Mouse (Mus musculus): ENCODE results near the gene Irf2bp1. TPM values are rescaled to one million over a fixed set of nuclear protein-coding genes. Genes with fewer than 3 reads are reported as not detected.

Gene Irf2bp1
- polyA plus RNA-seq, 1 experiment from 2014 or later: 29.7 TPM

- 10% methylated on average over 8 of the region's 8 CpGs for WGBS
- Histone ChIP-seq H3K36me3 (ENCODE audit: control insufficient read depth, insufficient read depth, low read length) (no peaks in the 10 kb centered on the region), H3K27ac (ENCODE audit: low read depth, low read length) (no peak overlapping the region), H3K27me3 (ENCODE audit: control insufficient read depth, insufficient read depth, low read length) (no peaks in the 10 kb centered on the region), H3K4me3 (ENCODE audit: low read depth, low read length) (no peak overlapping the region), H3K4me1 (ENCODE audit: control insufficient read depth, insufficient read depth, low read length) (peaks cover 9% of the 10 kb centered on the region), H3K9me3 (ENCODE audit: control insufficient read depth, low read length) (no peaks in the 10 kb centered on the region), H3K4me2 (ENCODE audit: low read depth, low read length) (no peak overlapping the region), H3K9ac (replicated peaks; ENCODE audit: low read depth, low read length) (no peak overlapping the region)
- ATAC-seq (ENCODE audit: low read depth): peak; percentile 65
Measured at GRCm38 (mm10) chr7:18967603-18968002, 36.2 kb upstream of the Irf2bp1 start.

GRCm38 (mm10) chr7:18970956-18971355 is 32.9 kb upstream of the Irf2bp1 start:
- WGBS: 94% methylated on average over 3 of the region's 3 CpGs
- no peak for ATAC-seq (ENCODE audit: low read depth)
- Histone ChIP-seq H3K4me3 (ENCODE audit: low read depth, low read length) (no peak overlapping the region), H3K4me1 (ENCODE audit: control insufficient read depth, insufficient read depth, low read length) (no peaks in the 10 kb centered on the region; the same call in 1 of the 2 replicates), H3K27ac (ENCODE audit: low read depth, low read length) (no peak overlapping the region), H3K4me2 (ENCODE audit: low read depth, low read length) (no peak overlapping the region), H3K36me3 (ENCODE audit: control insufficient read depth, insufficient read depth, low read length) (no peaks in the 10 kb centered on the region), H3K27me3 (ENCODE audit: control insufficient read depth, insufficient read depth, low read length) (no peaks in the 10 kb centered on the region), H3K9ac (replicated peaks; ENCODE audit: low read depth, low read length) (no peak overlapping the region), H3K9me3 (ENCODE audit: control insufficient read depth, low read length) (no peaks in the 10 kb centered on the region)

- Histone ChIP-seq H3K4me3 (ENCODE audit: low read depth, low read length) (no peak overlapping the region), H3K9ac (replicated peaks; ENCODE audit: low read depth, low read length) (no peak overlapping the region), H3K9me3 (ENCODE audit: control insufficient read depth, low read length) (no peaks in the 10 kb centered on the region), H3K4me1 (ENCODE audit: control insufficient read depth, insufficient read depth, low read length) (no peaks in the 10 kb centered on the region), H3K36me3 (ENCODE audit: control insufficient read depth, insufficient read depth, low read length) (no peaks in the 10 kb centered on the region), H3K27ac (ENCODE audit: low read depth, low read length) (no peak overlapping the region), H3K4me2 (ENCODE audit: low read depth, low read length) (no peak overlapping the region), H3K27me3 (ENCODE audit: control insufficient read depth, insufficient read depth, low read length) (no peaks in the 10 kb centered on the region)
- WGBS: 83% methylated on average over 9 of the region's 9 CpGs
- ATAC-seq (ENCODE audit: low read depth): no peak
Measured at GRCm38 (mm10) chr7:18978381-18978780, 25.5 kb upstream of the Irf2bp1 start.

- ATAC-seq (ENCODE audit: low read depth): no peak
- Histone ChIP-seq H3K9me3 (ENCODE audit: control insufficient read depth, low read length) (no peaks in the 10 kb centered on the region), H3K4me2 (ENCODE audit: low read depth, low read length) (no peak overlapping the region), H3K27ac (ENCODE audit: low read depth, low read length) (no peak overlapping the region), H3K4me3 (ENCODE audit: low read depth, low read length) (no peak overlapping the region), H3K9ac (replicated peaks; ENCODE audit: low read depth, low read length) (no peak overlapping the region), H3K4me1 (ENCODE audit: control insufficient read depth, insufficient read depth, low read length) (peaks cover 4% of the 10 kb centered on the region; the same call in 1 of the 2 replicates), H3K27me3 (ENCODE audit: control insufficient read depth, insufficient read depth, low read length) (no peaks in the 10 kb centered on the region), H3K36me3 (ENCODE audit: control insufficient read depth, insufficient read depth, low read length) (no peaks in the 10 kb centered on the region)
- WGBS: 82% methylated on average over 2 of the region's 2 CpGs
Measured at GRCm38 (mm10) chr7:18986503-18986902, 17.3 kb upstream of the Irf2bp1 start.

GRCm38 (mm10) chr7:18987100-18987499 is 16.7 kb upstream of the Irf2bp1 start, which contains the start of gene Nanos2:
Gene Nanos2 (plus strand): TSS chr7:18987400.
- 48% methylated on average over 2 of the region's 2 CpGs for WGBS
- no peaks in the 10 kb centered on the region for H3K9me3 ChIP-seq (ENCODE audit: control insufficient read depth, low read length)
- no peak for ATAC-seq (ENCODE audit: low read depth)

GRCm38 (mm10) chr7:18987747-18988146 is 16.1 kb upstream of the Irf2bp1 start:
- H3K36me3 ChIP-seq (ENCODE audit: control insufficient read depth, insufficient read depth, low read length): no peaks in the 10 kb centered on the region
- no peaks in the 10 kb centered on the region for H3K9me3 ChIP-seq (ENCODE audit: control insufficient read depth, low read length)
- H3K27me3 ChIP-seq (ENCODE audit: control insufficient read depth, insufficient read depth, low read length): no peaks in the 10 kb centered on the region
- no peak for ATAC-seq (ENCODE audit: low read depth)
- no peak overlapping the region for H3K4me2 ChIP-seq (ENCODE audit: low read depth, low read length)
- no peak overlapping the region for H3K9ac ChIP-seq (replicated peaks; ENCODE audit: low read depth, low read length)
- peaks cover 11% of the 10 kb centered on the region for H3K4me1 ChIP-seq (ENCODE audit: control insufficient read depth, insufficient read depth, low read length)
- no peak overlapping the region for H3K4me3 ChIP-seq (ENCODE audit: low read depth, low read length)
- H3K27ac ChIP-seq (ENCODE audit: low read depth, low read length): no peak overlapping the region
- 82% methylated on average over 13 of the region's 13 CpGs for WGBS

More at GRCm38 (mm10) chr7:18987100-18987499, 16.7 kb upstream of the Irf2bp1 start, which contains the start of gene Nanos2:
- no peak within 1 kb of the TSS for H3K9ac ChIP-seq (replicated peaks; ENCODE audit: low read depth, low read length)
- H3K27me3 ChIP-seq (ENCODE audit: control insufficient read depth, insufficient read depth, low read length): no peaks in the 10 kb centered on the region
- no peak within 1 kb of the TSS for H3K27ac ChIP-seq (ENCODE audit: low read depth, low read length)
- H3K4me3 ChIP-seq (ENCODE audit: low read depth, low read length): no peak within 1 kb of the TSS
- H3K4me1 ChIP-seq (ENCODE audit: control insufficient read depth, insufficient read depth, low read length): peaks cover 4% of the 10 kb centered on the region; the same call in 1 of the 2 replicates
- H3K36me3 ChIP-seq (ENCODE audit: control insufficient read depth, insufficient read depth, low read length): no peaks in the 10 kb centered on the region
- H3K4me2 ChIP-seq (ENCODE audit: low read depth, low read length): no peak within 1 kb of the TSS

- no peak for ATAC-seq (ENCODE audit: low read depth)
- H3K9ac ChIP-seq (replicated peaks; ENCODE audit: low read depth, low read length): no peak overlapping the region
- no peaks in the 10 kb centered on the region for H3K36me3 ChIP-seq (ENCODE audit: control insufficient read depth, insufficient read depth, low read length)
- H3K27ac ChIP-seq (ENCODE audit: low read depth, low read length): no peak overlapping the region
- peaks cover 15% of the 10 kb centered on the region for H3K4me1 ChIP-seq (ENCODE audit: control insufficient read depth, insufficient read depth, low read length)
- H3K4me2 ChIP-seq (ENCODE audit: low read depth, low read length): no peak overlapping the region
- no peaks in the 10 kb centered on the region for H3K9me3 ChIP-seq (ENCODE audit: control insufficient read depth, low read length)
- 75% methylated on average over 6 of the region's 6 CpGs for WGBS
- no peak overlapping the region for H3K4me3 ChIP-seq (ENCODE audit: low read depth, low read length)
- H3K27me3 ChIP-seq (ENCODE audit: control insufficient read depth, insufficient read depth, low read length): no peaks in the 10 kb centered on the region
Measured at GRCm38 (mm10) chr7:18988780-18989179, 15.1 kb upstream of the Irf2bp1 start.

- Histone ChIP-seq H3K9ac (replicated peaks; ENCODE audit: low read depth, low read length) (peak overlapping the region; percentile 29), H3K36me3 (ENCODE audit: control insufficient read depth, insufficient read depth, low read length) (no peaks in the 10 kb centered on the region), H3K4me2 (ENCODE audit: low read depth, low read length) (peak overlapping the region; percentile 57), H3K27me3 (ENCODE audit: control insufficient read depth, insufficient read depth, low read length) (no peaks in the 10 kb centered on the region), H3K4me1 (ENCODE audit: control insufficient read depth, insufficient read depth, low read length) (peaks cover 15% of the 10 kb centered on the region), H3K27ac (ENCODE audit: low read depth, low read length) (peak overlapping the region; percentile 84), H3K9me3 (ENCODE audit: control insufficient read depth, low read length) (no peaks in the 10 kb centered on the region), H3K4me3 (ENCODE audit: low read depth, low read length) (peak overlapping the region; percentile 57)
- 8% methylated on average over 5 of the region's 5 CpGs for WGBS
- ATAC-seq (ENCODE audit: low read depth): peak; percentile 16; the same call in 1 of the 2 replicates
Measured at GRCm38 (mm10) chr7:18989995-18990394, 13.8 kb upstream of the Irf2bp1 start.

- Histone ChIP-seq H3K9ac (replicated peaks; ENCODE audit: low read depth, low read length) (peak within 1 kb of the TSS; percentile 56), H3K36me3 (ENCODE audit: control insufficient read depth, insufficient read depth, low read length) (no peaks in the 10 kb centered on the region)
Measured at GRCm38 (mm10) chr7:18990601-18991295, 13.1 kb upstream of the Irf2bp1 start, which contains the start of gene Mypop. Gene Mypop (plus strand): TSS chr7:18991245.

More at GRCm38 (mm10) chr7:18990601-18991295, 13.1 kb upstream of the Irf2bp1 start, which contains the start of gene Mypop:
- ATAC-seq (ENCODE audit: low read depth): peak; percentile 93
- Histone ChIP-seq H3K4me1 (ENCODE audit: control insufficient read depth, insufficient read depth, low read length) (peaks cover 15% of the 10 kb centered on the region), H3K4me3 (ENCODE audit: low read depth, low read length) (peak within 1 kb of the TSS; percentile 57), H3K9me3 (ENCODE audit: control insufficient read depth, low read length) (no peaks in the 10 kb centered on the region), H3K27ac (ENCODE audit: low read depth, low read length) (peak within 1 kb of the TSS; percentile 84), H3K27me3 (ENCODE audit: control insufficient read depth, insufficient read depth, low read length) (no peaks in the 10 kb centered on the region), H3K4me2 (ENCODE audit: low read depth, low read length) (peak within 1 kb of the TSS; percentile 57)
- WGBS: under 1% methylated on average over 36 of the region's 37 CpGs

Data from neural tube, embryonic 14.5 days (tissue).